Mouse (Mus musculus) kidney, postnatal 36 days (tissue): ENCODE measurements around the gene Jund.

ENCODE experiments used
- DNase-seq, 2 experiments: peaks; one replicate each; pipeline ENCODE4 v3.0.0; 2021 to 2022; ENCODE audit warnings: mixed read lengths in 2 of 2

Gene Jund

GRCm38 (mm10) chr8:70730956-70731355, 32.2 kb downstream of the Jund start:
- no peak for DNase-seq

GRCm38 (mm10) chr8:70737705-70738104, 39.0 kb downstream of the Jund start:
- DNase-seq, result no peak

- DNase-seq, result no peak
Observed at GRCm38 (mm10) chr8:70738211-70738610, 39.5 kb downstream of the Jund start.

- no peak for DNase-seq
Observed at GRCm38 (mm10) chr8:70741661-70742060, 42.9 kb downstream of the Jund start.

- DNase-seq, result no peak
Observed at GRCm38 (mm10) chr8:70742176-70742575, 43.4 kb downstream of the Jund start.

GRCm38 (mm10) chr8:70742981-70743655, 44.4 kb downstream of the Jund start:
- no peak for DNase-seq

DNA sequence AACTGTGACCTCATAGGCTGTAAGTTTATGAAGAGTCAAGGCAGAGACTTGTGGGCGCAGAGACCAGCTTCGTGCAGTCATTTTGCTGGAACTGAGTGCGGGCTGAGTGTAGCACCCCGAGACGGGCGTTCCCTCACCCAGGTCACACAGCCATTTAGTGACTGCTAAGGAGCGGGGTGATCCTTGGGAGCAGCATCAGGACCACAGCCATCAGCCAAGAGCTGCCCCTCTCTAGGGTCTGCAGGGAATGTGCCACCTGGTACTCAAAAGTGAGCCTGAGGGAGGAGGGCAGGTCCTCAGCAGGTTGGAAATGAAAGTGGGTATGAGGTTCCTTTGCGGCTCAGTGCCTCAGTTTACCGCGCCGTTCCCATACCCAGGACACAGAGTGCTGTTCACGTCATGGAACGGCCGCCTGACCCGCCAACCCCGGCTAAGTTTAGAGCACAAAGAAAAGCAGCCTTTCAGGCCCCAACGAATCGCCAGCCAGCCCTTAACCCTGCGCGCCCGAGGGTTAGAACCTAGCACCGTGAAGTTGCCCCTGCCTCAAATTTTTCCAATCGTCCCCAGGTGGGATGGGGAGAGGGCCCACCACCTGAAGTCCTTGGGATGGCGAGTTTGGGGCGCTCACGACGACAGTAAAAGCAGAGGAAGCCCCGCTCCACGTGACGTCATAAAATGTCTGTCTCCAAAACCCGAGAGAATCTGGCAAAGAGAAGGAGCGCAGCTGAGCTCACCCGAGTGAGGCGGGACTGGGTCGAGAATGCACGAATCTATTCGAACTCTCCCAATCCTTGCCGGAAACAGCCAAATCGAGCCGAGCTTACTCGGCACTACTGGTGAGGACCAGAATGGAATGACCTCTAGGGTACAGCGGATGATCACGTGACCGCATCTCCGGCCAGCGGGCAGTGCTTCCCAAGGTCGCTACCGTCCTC, 45.2 kb downstream of the Jund start:
- DNase-seq, result peak; percentile 91 to 95

GRCm38 (mm10) chr8:70744806-70745205, 46.1 kb downstream of the Jund start:
- no peak for DNase-seq

DNA sequence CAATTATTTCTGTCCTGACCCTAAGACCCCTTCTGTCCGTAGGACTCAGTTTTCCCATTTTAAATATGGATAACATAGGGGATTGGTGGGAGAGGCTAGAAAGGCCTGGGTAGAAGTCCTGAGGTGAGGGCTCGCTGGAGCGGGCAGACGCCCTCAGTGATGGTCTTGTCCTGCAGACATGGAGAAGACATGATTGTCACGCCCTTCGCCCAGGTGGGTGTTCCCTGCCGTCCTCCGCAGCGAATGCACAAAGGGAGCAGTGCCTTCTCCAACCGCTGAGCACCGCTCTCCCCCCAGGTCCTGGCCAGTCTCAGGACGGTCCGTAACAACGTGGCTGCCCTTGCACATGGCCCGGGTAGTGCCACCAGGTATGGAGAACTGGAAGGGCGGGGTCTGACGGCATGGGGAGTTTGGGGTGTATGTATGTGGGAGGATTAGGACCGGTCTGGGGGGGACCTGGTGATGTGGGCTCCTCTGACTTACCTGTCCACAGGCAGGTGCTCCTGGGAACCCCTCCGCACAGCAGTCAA, 47.0 kb downstream of the Jund start:
- DNase-seq, result no peak

GRCm38 (mm10) chr8:70746676-70747075, 47.9 kb downstream of the Jund start:
- DNase-seq, result no peak

GRCm38 (mm10) chr8:70747211-70747890, 48.6 kb downstream of the Jund start:
- no peak for DNase-seq

GRCm38 (mm10) chr8:70748246-70749096, 49.7 kb downstream of the Jund start:
- no peak for DNase-seq

- no peak for DNase-seq
Observed at GRCm38 (mm10) chr8:70749097-70749674, 50.4 kb downstream of the Jund start.
